Mouse (Mus musculus): Measurements from ENCODE around the gene Tppp3. TPM values are rescaled to one million over a fixed set of nuclear protein-coding genes. Genes with fewer than 3 reads are reported as not detected.

Tppp3 gene
- polyA plus RNA-seq, 1 experiment, result 19.3 TPM

DNA sequence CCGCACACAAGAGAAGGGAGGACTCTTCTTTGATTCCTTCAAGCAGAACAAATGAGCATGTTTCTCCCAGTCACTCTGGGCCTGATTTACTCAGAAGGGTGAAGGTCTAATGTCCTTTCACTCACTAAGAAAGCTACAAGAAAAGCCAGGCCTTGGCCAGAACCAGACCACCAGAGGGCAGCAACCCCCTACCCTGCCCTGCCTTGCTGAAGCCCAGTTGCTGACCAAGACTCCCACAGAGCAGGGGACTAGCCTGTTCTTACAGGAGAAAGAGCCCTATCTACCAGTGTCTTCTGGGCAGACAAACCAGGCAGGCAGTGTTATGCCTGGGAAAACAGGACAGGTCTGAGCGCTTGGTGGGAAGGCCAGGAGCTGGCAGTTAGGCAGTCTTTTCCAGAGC lies 13.1 kb upstream of the Tppp3 start:
- Histone ChIP-seq H3K27me3 (replicated peaks; ENCODE audit: control insufficient read depth, insufficient read depth, low read length) (no peaks in the 10 kb centered on the region), H3K4me3 (ENCODE audit: insufficient read depth, low read depth, low read length) (no peak overlapping the region), H3K27ac (ENCODE audit: insufficient read depth, low read depth, low read length) (no peak overlapping the region), H3K36me3 (ENCODE audit: control insufficient read depth, insufficient read depth, low read length) (no peaks in the 10 kb centered on the region), H3K4me1 (ENCODE audit: control insufficient read depth, insufficient read depth, low read length) (peaks cover 3% of the 10 kb centered on the region; the same call in 1 of the 2 replicates)
- DNase-seq, result peak; percentile 88
- WGBS, result 38% methylated on average over 2 of the region's 2 CpGs
- TF ChIP-seq CTCF (conservative IDR thresholded peaks at IDR 0.05; ENCODE audit: insufficient read depth, insufficient read length, low read depth, low read length), result peak; percentile 66
- no peak for TF ChIP-seq POLR2A (IDR thresholded peaks at IDR 0.05; ENCODE audit: low read depth, low read length)

DNA sequence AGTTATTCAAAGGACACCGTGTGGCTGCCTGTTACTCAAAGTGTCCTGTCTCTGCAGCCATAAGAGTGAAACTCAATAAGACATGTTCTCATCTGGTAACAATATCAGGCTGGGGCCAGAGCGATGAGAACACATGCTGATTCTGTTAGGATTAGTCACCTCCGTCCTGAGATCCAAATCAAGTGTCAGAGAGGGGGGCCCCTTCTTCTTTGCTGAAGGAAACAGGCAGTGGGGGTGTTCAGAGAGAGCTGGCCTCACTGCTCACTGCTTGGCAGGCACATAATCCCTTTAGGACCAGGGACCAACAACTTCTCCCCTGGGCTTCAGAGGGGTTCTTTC lies 12.7 kb upstream of the Tppp3 start:
- Histone ChIP-seq H3K4me1 (ENCODE audit: control insufficient read depth, insufficient read depth, low read length) (peaks cover 3% of the 10 kb centered on the region; the same call in 1 of the 2 replicates), H3K36me3 (ENCODE audit: control insufficient read depth, insufficient read depth, low read length) (no peaks in the 10 kb centered on the region), H3K27ac (ENCODE audit: insufficient read depth, low read depth, low read length) (no peak overlapping the region), H3K27me3 (replicated peaks; ENCODE audit: control insufficient read depth, insufficient read depth, low read length) (no peaks in the 10 kb centered on the region), H3K4me3 (ENCODE audit: insufficient read depth, low read depth, low read length) (no peak overlapping the region)
- DNase-seq, result no peak
- no peak for TF ChIP-seq CTCF (conservative IDR thresholded peaks at IDR 0.05; ENCODE audit: insufficient read depth, insufficient read length, low read depth, low read length)
- TF ChIP-seq POLR2A (IDR thresholded peaks at IDR 0.05; ENCODE audit: low read depth, low read length), result no peak
- WGBS, result 64% methylated on average over 3 of the region's 3 CpGs

DNA sequence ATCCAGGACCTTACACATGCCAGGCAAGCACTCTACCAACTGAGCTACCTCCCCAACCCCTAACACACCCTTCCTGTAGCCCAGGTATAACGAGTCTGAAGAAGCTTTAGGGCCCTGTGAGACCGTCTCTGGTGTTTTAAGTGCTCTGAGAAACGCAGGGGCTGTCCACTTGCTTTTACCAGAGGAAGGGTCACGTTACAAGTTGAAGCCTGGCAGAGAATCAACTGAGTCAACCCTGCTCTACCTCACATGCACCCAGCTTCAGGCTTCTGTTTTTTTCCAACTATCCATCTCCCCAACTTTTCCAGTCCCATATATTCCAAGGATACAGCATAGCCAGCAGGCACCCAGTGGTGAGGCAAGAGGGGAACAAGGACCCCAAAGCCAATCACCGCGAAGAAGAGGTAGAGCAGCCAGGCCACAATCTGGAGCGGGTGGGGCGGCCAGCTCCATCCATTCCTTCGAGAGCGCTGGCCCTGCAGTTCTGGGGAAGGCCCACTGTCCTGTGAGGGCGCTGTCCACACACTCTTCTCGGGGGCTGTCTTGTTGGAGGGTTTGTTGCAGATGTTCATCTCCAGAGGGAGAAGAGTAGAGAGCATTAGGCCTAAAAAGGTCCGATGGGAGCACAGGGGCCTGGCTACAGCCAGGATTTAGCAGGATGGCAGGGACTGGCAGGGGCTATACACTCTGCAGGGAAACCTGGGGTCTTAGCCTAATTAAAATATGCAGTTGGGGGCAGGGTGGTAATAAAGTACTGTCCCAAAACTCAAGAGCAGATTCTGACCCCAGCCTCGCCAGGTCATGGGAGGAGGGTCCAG lies 12.1 kb upstream of the Tppp3 start:
- TF ChIP-seq POLR2A (IDR thresholded peaks at IDR 0.05; ENCODE audit: low read depth, low read length) (no peak), CTCF (conservative IDR thresholded peaks at IDR 0.05; ENCODE audit: insufficient read depth, insufficient read length, low read depth, low read length) (no peak; the same call in 1 of the 2 replicates)
- Histone ChIP-seq H3K4me1 (ENCODE audit: control insufficient read depth, insufficient read depth, low read length) (peaks cover 3% of the 10 kb centered on the region; the same call in 1 of the 2 replicates), H3K4me3 (ENCODE audit: insufficient read depth, low read depth, low read length) (no peak overlapping the region), H3K36me3 (ENCODE audit: control insufficient read depth, insufficient read depth, low read length) (no peaks in the 10 kb centered on the region), H3K27ac (ENCODE audit: insufficient read depth, low read depth, low read length) (no peak overlapping the region), H3K27me3 (replicated peaks; ENCODE audit: control insufficient read depth, insufficient read depth, low read length) (no peaks in the 10 kb centered on the region)
- WGBS, result 64% methylated on average over 14 of the region's 14 CpGs
- DNase-seq, result peak; percentile 25

DNA sequence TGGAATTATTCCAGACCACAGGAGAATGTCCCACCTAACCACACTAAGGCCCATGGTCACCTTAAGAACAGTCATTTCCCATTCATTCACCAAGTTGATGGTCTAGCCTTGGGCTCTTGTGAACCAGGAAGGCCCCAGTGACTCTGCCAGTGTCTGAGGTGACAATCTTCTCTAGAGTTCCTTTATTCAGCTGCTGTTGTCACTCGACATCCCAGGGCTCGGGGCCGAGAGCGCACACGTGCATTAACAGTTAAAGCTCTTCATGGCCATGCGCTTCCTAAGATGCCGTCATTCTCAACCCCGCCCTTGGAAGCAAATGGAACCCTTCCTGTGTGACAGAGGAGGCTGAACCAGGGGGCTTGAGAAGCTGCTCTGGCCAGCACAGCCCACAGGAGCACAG lies 10.8 kb upstream of the Tppp3 start:
- 96% methylated on average over 8 of the region's 8 CpGs for WGBS
- no peaks in the 10 kb centered on the region for H3K27me3 ChIP-seq (replicated peaks; ENCODE audit: control insufficient read depth, insufficient read depth, low read length)
- no peaks in the 10 kb centered on the region for H3K36me3 ChIP-seq (ENCODE audit: control insufficient read depth, insufficient read depth, low read length)
- no peak for TF ChIP-seq POLR2A (IDR thresholded peaks at IDR 0.05; ENCODE audit: low read depth, low read length)
- H3K27ac ChIP-seq (ENCODE audit: insufficient read depth, low read depth, low read length), result no peak overlapping the region
- no peak for DNase-seq
- peaks cover 3% of the 10 kb centered on the region; the same call in 1 of the 2 replicates for H3K4me1 ChIP-seq (ENCODE audit: control insufficient read depth, insufficient read depth, low read length)
- H3K4me3 ChIP-seq (ENCODE audit: insufficient read depth, low read depth, low read length), result no peak overlapping the region

DNA sequence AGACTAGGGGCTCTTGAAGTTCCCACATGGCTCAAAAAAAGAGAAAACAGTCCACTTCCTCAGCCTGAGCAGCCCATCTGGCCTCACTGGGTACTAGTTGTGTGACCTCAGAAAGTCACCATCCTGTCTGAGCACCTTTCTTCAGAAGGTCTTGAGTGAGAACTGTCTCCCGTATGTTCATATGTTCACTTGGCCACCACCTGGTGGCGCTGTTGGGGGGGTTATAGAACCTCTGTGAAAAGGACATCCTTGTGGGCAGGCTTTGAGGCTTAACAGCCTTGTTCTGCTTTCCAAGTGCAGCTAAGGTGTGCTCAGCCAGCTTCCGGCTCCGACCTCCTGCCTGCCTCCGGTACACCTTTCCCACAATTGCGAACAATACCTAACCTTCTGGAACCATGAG lies 10.1 kb upstream of the Tppp3 start:
- H3K4me3 ChIP-seq (ENCODE audit: insufficient read depth, low read depth, low read length), result no peak overlapping the region
- 80% methylated on average over 6 of the region's 6 CpGs for WGBS
- no peak for DNase-seq
- no peak overlapping the region for H3K27ac ChIP-seq (ENCODE audit: insufficient read depth, low read depth, low read length)
- H3K36me3 ChIP-seq (ENCODE audit: control insufficient read depth, insufficient read depth, low read length), result no peaks in the 10 kb centered on the region
- TF ChIP-seq POLR2A (IDR thresholded peaks at IDR 0.05; ENCODE audit: low read depth, low read length) (no peak), CTCF (conservative IDR thresholded peaks at IDR 0.05; ENCODE audit: insufficient read depth, insufficient read length, low read depth, low read length) (peak; percentile 59)
- H3K4me1 ChIP-seq (ENCODE audit: control insufficient read depth, insufficient read depth, low read length), result peaks cover 3% of the 10 kb centered on the region; the same call in 1 of the 2 replicates
- no peaks in the 10 kb centered on the region for H3K27me3 ChIP-seq (replicated peaks; ENCODE audit: control insufficient read depth, insufficient read depth, low read length)

DNA sequence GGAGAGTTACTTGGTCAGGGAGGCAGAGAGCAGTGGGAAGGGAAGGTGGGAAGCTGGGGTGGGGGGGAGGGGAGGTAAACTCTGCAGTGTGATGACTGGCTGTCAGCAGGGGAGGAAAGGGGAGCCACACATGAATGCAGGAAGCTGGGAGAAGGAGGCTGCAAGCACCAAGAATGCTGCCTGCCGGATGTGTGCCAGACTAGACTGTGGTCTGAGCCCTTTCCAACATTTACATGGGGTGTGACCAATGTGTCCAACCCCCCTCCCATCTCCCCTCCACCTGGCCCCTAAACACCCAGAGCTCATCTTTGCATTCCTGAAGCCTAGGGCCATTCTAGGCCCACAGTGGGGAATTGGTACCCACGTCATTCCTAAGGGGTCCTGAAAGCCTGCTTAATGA lies 9.7 kb upstream of the Tppp3 start:
- TF ChIP-seq CTCF (conservative IDR thresholded peaks at IDR 0.05; ENCODE audit: insufficient read depth, insufficient read length, low read depth, low read length), result no peak
- no peak for TF ChIP-seq POLR2A (IDR thresholded peaks at IDR 0.05; ENCODE audit: low read depth, low read length)
- WGBS, result 75% methylated on average over 2 of the region's 2 CpGs

DNA sequence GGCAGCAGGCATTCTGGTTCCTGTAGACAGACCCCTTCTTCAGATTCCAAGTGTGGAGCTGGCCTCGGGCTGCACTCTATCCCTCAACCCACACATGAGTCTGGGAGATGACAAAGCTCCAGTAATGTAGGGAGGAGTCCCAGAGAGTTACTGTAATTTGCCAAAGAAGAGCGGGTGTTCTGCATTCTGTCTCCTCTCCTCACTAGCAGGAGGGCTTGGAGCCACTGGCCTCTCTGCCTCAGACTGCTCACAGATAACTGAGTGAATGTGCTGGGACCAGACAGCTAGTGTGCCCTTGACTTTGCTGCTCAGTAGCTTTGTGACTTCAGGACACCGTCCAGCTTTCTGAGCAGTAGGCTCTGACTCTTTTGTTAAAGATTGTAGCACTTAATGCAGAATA lies 6.5 kb upstream of the Tppp3 start:
- TF ChIP-seq CTCF (conservative IDR thresholded peaks at IDR 0.05; ENCODE audit: insufficient read depth, insufficient read length, low read depth, low read length), result no peak
- TF ChIP-seq POLR2A (IDR thresholded peaks at IDR 0.05; ENCODE audit: low read depth, low read length), result no peak
- no peak for DNase-seq
- WGBS, result 87% methylated on average over 3 of the region's 3 CpGs
- H3K36me3 ChIP-seq (ENCODE audit: control insufficient read depth, insufficient read depth, low read length), result no peaks in the 10 kb centered on the region
- no peak overlapping the region for H3K4me3 ChIP-seq (ENCODE audit: insufficient read depth, low read depth, low read length)
- H3K4me1 ChIP-seq (ENCODE audit: control insufficient read depth, insufficient read depth, low read length), result no peaks in the 10 kb centered on the region
- H3K27me3 ChIP-seq (replicated peaks; ENCODE audit: control insufficient read depth, insufficient read depth, low read length), result no peaks in the 10 kb centered on the region
- H3K27ac ChIP-seq (ENCODE audit: insufficient read depth, low read depth, low read length), result no peak overlapping the region

More for the DNA sequence above, 9.7 kb upstream of the Tppp3 start:
- H3K27ac ChIP-seq (ENCODE audit: insufficient read depth, low read depth, low read length), result no peak overlapping the region
- H3K4me1 ChIP-seq (ENCODE audit: control insufficient read depth, insufficient read depth, low read length), result peaks cover 3% of the 10 kb centered on the region; the same call in 1 of the 2 replicates
- DNase-seq, result no peak
- H3K36me3 ChIP-seq (ENCODE audit: control insufficient read depth, insufficient read depth, low read length), result no peaks in the 10 kb centered on the region
- H3K4me3 ChIP-seq (ENCODE audit: insufficient read depth, low read depth, low read length), result no peak overlapping the region
- H3K27me3 ChIP-seq (replicated peaks; ENCODE audit: control insufficient read depth, insufficient read depth, low read length), result no peaks in the 10 kb centered on the region

Data from kidney, adult 2 months (tissue).